Mouse (Mus musculus) spleen, adult 2 months (tissue): ENCODE data around the gene Anapc2.

Experiments
- CTCF ChIP-seq: fragments of 200-500 bp; IDR thresholded peaks from 2 replicates; pipeline ENCODE4 v1.5.1; 2011; ENCODE audit warnings: mild to moderate bottlenecking, inconsistent platforms; ENCODE audit not compliant: insufficient read depth, insufficient read length, insufficient replicate concordance; ENCODE audit errors: extremely low read depth
- POLR2A ChIP-seq: fragments of 200-500 bp; IDR thresholded peaks from 2 replicates; pipeline ENCODE4 v1.6.1; 2011; ENCODE audit warnings: low read depth, low read length, inconsistent platforms

GRCm38 (mm10) chr2:25326036-25326435 is 53.8 kb downstream of the Anapc2 start:
- TF ChIP-seq POLR2A, result no peak
- no peak for TF ChIP-seq CTCF
